Comparison of ENCODE assay signal across 8 mouse cellular contexts in the genomic region with DNA sequence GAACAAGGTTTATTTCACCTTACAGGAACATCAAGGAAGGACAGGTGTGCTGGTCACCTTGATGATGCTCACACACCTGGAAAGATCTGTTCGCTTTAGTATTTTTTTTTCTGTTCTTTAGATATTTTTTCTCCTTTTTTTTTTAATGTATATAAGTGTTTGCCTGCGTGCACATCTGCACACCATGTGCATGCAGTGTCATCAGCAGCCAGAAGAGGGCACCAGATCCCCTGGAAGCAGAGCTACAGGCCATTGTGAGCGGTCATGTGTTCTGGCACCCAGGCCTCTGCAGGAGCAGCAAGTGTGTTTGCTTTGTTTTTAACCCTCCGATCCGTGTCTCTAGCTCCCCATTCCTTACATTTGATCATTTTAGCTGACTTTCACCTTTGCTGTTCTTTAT. TPM values are rescaled to one million over a fixed set of nuclear protein-coding genes. Genes with fewer than 3 reads are reported as not detected.
DNase-seq lines count a peak whose midpoint lies in the region; ATAC-seq lines count a peak whose summit lies in the region.

No protein-coding gene starts in this region.

- DNase-seq in forebrain, embryonic 10.5 days (ENCODE audit: extremely low spot score, low spot score) = peak; percentile 72
- peak; percentile 68 for DNase-seq in midbrain, embryonic 14.5 days
- peak; percentile 64 for DNase-seq in cerebellum, adult 8-10 months
- peak; percentile 65 to 73 for DNase-seq in kidney, postnatal 25 days
- DNase-seq in lung, postnatal 36 days = peak; percentile 75
- peak; percentile 59 for DNase-seq in testis, postnatal 14 days (ENCODE audit: low spot score)

- no peaks in the 10 kb centered on the region for H3K27me3 ChIP-seq in forebrain, embryonic 10.5 days (ENCODE audit: poor library complexity, severe bottlenecking)
- H3K27me3 ChIP-seq in forebrain, embryonic 15.5 days = no peaks in the 10 kb centered on the region
- no peaks in the 10 kb centered on the region for H3K27me3 ChIP-seq in midbrain, embryonic 14.5 days (ENCODE audit: control insufficient read depth, insufficient read depth, low read length)
- H3K27me3 ChIP-seq in midbrain, embryonic 13.5 days = no peaks in the 10 kb centered on the region

- 0 out of 2 replicates have a peak overlapping the region, but pooled peaks have one; percentile 15 for H3K27ac ChIP-seq in forebrain, embryonic 10.5 days
- H3K27ac ChIP-seq in forebrain, embryonic 15.5 days (replicated peaks) = no peak overlapping the region
- H3K27ac ChIP-seq in midbrain, embryonic 14.5 days (replicated peaks; ENCODE audit: low read depth, low read length) = no peak overlapping the region
- no peak overlapping the region for H3K27ac ChIP-seq in midbrain, embryonic 13.5 days

- 42% methylated on average over 5 of the region's 5 CpGs for WGBS in forebrain, embryonic 10.5 days
- 49% methylated on average over 5 of the region's 5 CpGs for WGBS in forebrain, embryonic 15.5 days
- WGBS in midbrain, embryonic 14.5 days = 51% methylated on average over 5 of the region's 5 CpGs
- WGBS in midbrain, embryonic 13.5 days = 57% methylated on average over 5 of the region's 5 CpGs

- no peak overlapping the region for H3K4me2 ChIP-seq in forebrain, embryonic 15.5 days (replicated peaks)
- H3K4me2 ChIP-seq in midbrain, embryonic 14.5 days (ENCODE audit: low read length) = no peak overlapping the region
- H3K4me2 ChIP-seq in midbrain, embryonic 13.5 days (replicated peaks) = no peak overlapping the region

- no peaks in the 10 kb centered on the region for H3K9me3 ChIP-seq in forebrain, embryonic 10.5 days
- no peaks in the 10 kb centered on the region for H3K9me3 ChIP-seq in forebrain, embryonic 15.5 days
- no peaks in the 10 kb centered on the region for H3K9me3 ChIP-seq in midbrain, embryonic 14.5 days (ENCODE audit: control insufficient read depth, low read length)
- no peaks in the 10 kb centered on the region for H3K9me3 ChIP-seq in midbrain, embryonic 13.5 days

- peaks cover 36% of the 10 kb centered on the region for H3K4me1 ChIP-seq in forebrain, embryonic 10.5 days
- H3K4me1 ChIP-seq in forebrain, embryonic 15.5 days = peaks cover 25% of the 10 kb centered on the region
- peaks cover 10% of the 10 kb centered on the region for H3K4me1 ChIP-seq in midbrain, embryonic 14.5 days (ENCODE audit: control insufficient read depth, insufficient read depth, low read length)
- peaks cover 29% of the 10 kb centered on the region for H3K4me1 ChIP-seq in midbrain, embryonic 13.5 days (replicated peaks)

- no peak overlapping the region for H3K4me3 ChIP-seq in forebrain, embryonic 10.5 days
- no peak overlapping the region for H3K4me3 ChIP-seq in forebrain, embryonic 15.5 days
- no peak overlapping the region for H3K4me3 ChIP-seq in midbrain, embryonic 14.5 days (replicated peaks; ENCODE audit: low read depth, low read length)
- no peak overlapping the region for H3K4me3 ChIP-seq in midbrain, embryonic 13.5 days (replicated peaks)

- peaks cover 20% of the 10 kb centered on the region for H3K36me3 ChIP-seq in forebrain, embryonic 10.5 days (replicated peaks)
- 0 out of 2 replicates have a peak, but pooled peaks cover 3% of the 10 kb centered on the region for H3K36me3 ChIP-seq in forebrain, embryonic 15.5 days
- H3K36me3 ChIP-seq in midbrain, embryonic 14.5 days (ENCODE audit: control insufficient read depth, insufficient read depth, low read length) = peaks cover 5% of the 10 kb centered on the region
- peaks cover 11% of the 10 kb centered on the region for H3K36me3 ChIP-seq in midbrain, embryonic 13.5 days

- no peak for ATAC-seq in forebrain, embryonic 15.5 days (replicated peaks)
- no peak for ATAC-seq in midbrain, embryonic 14.5 days (ENCODE audit: low FRiP score, low TSS enrichment)
- ATAC-seq in midbrain, embryonic 13.5 days = no peak

- no peak overlapping the region for H3K9ac ChIP-seq in forebrain, embryonic 15.5 days (replicated peaks)
- H3K9ac ChIP-seq in midbrain, embryonic 14.5 days (replicated peaks; ENCODE audit: low read length) = no peak overlapping the region
- no peak overlapping the region for H3K9ac ChIP-seq in midbrain, embryonic 13.5 days (replicated peaks)

RNA-seq across cellular contexts. Expression of gene Pold2, which starts 1.8 kb away (rescaled TPM):
- polyA plus RNA-seq in forebrain, embryonic 10.5 days (2016; fragmentation: Nextera tagmentation; extraction: Ambion mirVana) = 158 and 163 TPM in 2 replicates
- 72.6 and 76.4 TPM in 2 replicates for polyA plus RNA-seq in forebrain, embryonic 15.5 days (2015; fragmentation: Nextera tagmentation; extraction: Ambion mirVana)
- polyA plus RNA-seq in midbrain, embryonic 14.5 days (2014; fragmentation: Nextera tagmentation; extraction: Ambion mirVana) = 42.5 and 46.6 TPM in 2 replicates
- 55.4 and 63.0 TPM in 2 replicates for polyA plus RNA-seq in midbrain, embryonic 13.5 days (2015; fragmentation: Nextera tagmentation; extraction: Ambion mirVana)

RNA-seq across cellular contexts. Expression of gene Aebp1, which starts 18.2 kb away (rescaled TPM):
- polyA plus RNA-seq in forebrain, embryonic 10.5 days (2016; fragmentation: Nextera tagmentation; extraction: Ambion mirVana) = 8.0 and 8.8 TPM in 2 replicates
- polyA plus RNA-seq in forebrain, embryonic 15.5 days (2015; fragmentation: Nextera tagmentation; extraction: Ambion mirVana) = 10.0 and 10.4 TPM in 2 replicates
- polyA plus RNA-seq in midbrain, embryonic 14.5 days (2014; fragmentation: Nextera tagmentation; extraction: Ambion mirVana) = 0.23 and 8.5 TPM in 2 replicates
- 9.4 and 10.6 TPM in 2 replicates for polyA plus RNA-seq in midbrain, embryonic 13.5 days (2015; fragmentation: Nextera tagmentation; extraction: Ambion mirVana)

RNA-seq across cellular contexts. Expression of gene Myl7, which starts 18.7 kb away (rescaled TPM):
- 2.6 and 3.1 TPM in 2 replicates for polyA plus RNA-seq in forebrain, embryonic 10.5 days (2016; fragmentation: Nextera tagmentation; extraction: Ambion mirVana)
- polyA plus RNA-seq in forebrain, embryonic 15.5 days (2015; fragmentation: Nextera tagmentation; extraction: Ambion mirVana) = 0.32 and 1.6 TPM in 2 replicates
- not detected in 2 replicates for polyA plus RNA-seq in midbrain, embryonic 14.5 days (2014; fragmentation: Nextera tagmentation; extraction: Ambion mirVana)
- 0.39 and 0.50 TPM in 2 replicates for polyA plus RNA-seq in midbrain, embryonic 13.5 days (2015; fragmentation: Nextera tagmentation; extraction: Ambion mirVana)

RNA-seq across cellular contexts. Expression of gene Polm, which starts 42.1 kb away (rescaled TPM):
- polyA plus RNA-seq in forebrain, embryonic 10.5 days (2016; fragmentation: Nextera tagmentation; extraction: Ambion mirVana) = 10.1 and 10.6 TPM in 2 replicates
- 7.0 TPM in 2 replicates for polyA plus RNA-seq in forebrain, embryonic 15.5 days (2015; fragmentation: Nextera tagmentation; extraction: Ambion mirVana)
- 4.9 and 5.2 TPM in 2 replicates for polyA plus RNA-seq in midbrain, embryonic 14.5 days (2014; fragmentation: Nextera tagmentation; extraction: Ambion mirVana)
- polyA plus RNA-seq in midbrain, embryonic 13.5 days (2015; fragmentation: Nextera tagmentation; extraction: Ambion mirVana) = 6.5 and 8.2 TPM in 2 replicates
